ENCODE assay signal across 9 mouse cellular contexts in the genomic region with DNA sequence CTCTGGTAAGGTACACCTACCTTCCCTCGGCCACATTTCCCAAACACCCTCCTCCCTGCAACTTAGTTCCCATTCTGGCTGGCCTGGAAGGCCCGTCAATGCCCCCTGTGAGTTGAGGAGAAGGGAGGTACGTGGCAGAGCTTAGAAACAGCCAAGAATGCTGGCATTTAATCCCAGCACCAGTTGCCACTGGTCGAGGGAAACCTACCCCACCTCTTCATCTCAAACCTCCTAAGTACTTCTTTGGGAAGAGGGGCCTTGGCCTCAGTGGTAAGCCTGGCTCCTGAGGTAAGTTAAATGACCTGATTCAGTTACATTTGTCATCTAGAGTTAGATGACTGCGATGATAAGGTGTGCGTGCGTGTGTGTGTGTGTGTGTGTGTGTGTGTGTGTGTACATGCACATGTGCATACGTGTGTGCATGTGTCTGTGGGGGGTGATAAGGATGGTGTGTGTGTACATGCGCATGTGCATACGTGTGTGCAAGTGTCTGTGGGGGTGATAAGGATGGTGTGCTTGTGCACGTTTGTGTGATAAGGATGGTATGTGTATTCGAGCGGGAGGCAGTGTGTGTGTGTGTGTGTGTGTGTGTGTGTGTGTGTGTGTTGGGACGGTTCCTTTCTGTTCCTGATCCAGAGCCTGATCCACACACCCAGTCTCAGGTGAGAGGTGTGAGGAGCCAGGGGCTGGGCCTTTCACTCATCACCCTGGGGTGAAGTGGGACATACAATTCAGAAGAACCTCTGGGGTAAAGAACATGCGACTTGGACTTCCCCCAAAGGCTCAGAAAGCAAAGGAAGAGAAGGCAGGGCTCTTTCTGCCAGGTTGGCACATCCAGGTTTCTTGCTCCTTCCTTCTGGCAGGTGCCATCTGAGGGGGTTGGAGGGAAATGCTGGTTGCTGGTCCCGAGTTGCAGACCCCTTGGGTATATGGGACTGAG. TPM values are rescaled to one million over a fixed set of nuclear protein-coding genes. Genes with fewer than 3 reads are reported as not detected.
DNase-seq lines count a peak whose midpoint lies in the region; ATAC-seq and TF ChIP-seq lines count a peak whose summit lies in the region.
"Had no signal": no experiment of that assay in that cellular context is flagged by ENCODE, and none has a peak within 500 bp of the region (broad histone marks: within the 10 kb centered on the region; RNA-seq: fewer than 3 reads in every experiment).

No protein-coding gene starts in this region.

- no peaks in the 10 kb centered on the region for H3K27me3 ChIP-seq in kidney, adult 2 months (replicated peaks; ENCODE audit: control insufficient read depth, insufficient read depth, low read length)
- no peaks in the 10 kb centered on the region for H3K27me3 ChIP-seq in embryonic facial prominence, embryonic 13.5 days
- H3K27me3 ChIP-seq in intestine, postnatal 0 days (replicated peaks; ENCODE audit: control insufficient read depth, insufficient read depth, low read length): 0 out of 2 replicates have a peak, but pooled peaks cover 3% of the 10 kb centered on the region
- H3K27me3 ChIP-seq: Patski had no signal

- H3K4me2 ChIP-seq in embryonic facial prominence, embryonic 13.5 days: peak overlapping the region; percentile 91
- peak overlapping the region; percentile 92 for H3K4me2 ChIP-seq in intestine, postnatal 0 days (replicated peaks; ENCODE audit: low read depth)

- no peaks in the 10 kb centered on the region for H3K36me3 ChIP-seq in kidney, adult 2 months (ENCODE audit: control insufficient read depth, insufficient read depth, low read length)
- peaks cover 14% of the 10 kb centered on the region for H3K36me3 ChIP-seq in embryonic facial prominence, embryonic 13.5 days
- H3K36me3 ChIP-seq in intestine, postnatal 0 days (ENCODE audit: control insufficient read depth, insufficient read depth): no peaks in the 10 kb centered on the region

- peak overlapping the region; percentile 99 for H3K9ac ChIP-seq in embryonic facial prominence, embryonic 13.5 days
- H3K9ac ChIP-seq in intestine, postnatal 0 days (ENCODE audit: low read depth, low read length): peak overlapping the region; percentile 56

- TF ChIP-seq CTCF in kidney, adult 2 months (conservative IDR thresholded peaks at IDR 0.05; ENCODE audit: insufficient read depth, insufficient read length, low read depth, low read length): no peak
- no peak for TF ChIP-seq CTCF in intestine, postnatal 0 days (IDR thresholded peaks at IDR 0.05; ENCODE audit: low read depth)

- H3K9me3 ChIP-seq in embryonic facial prominence, embryonic 13.5 days: no peaks in the 10 kb centered on the region
- H3K9me3 ChIP-seq in intestine, postnatal 0 days (ENCODE audit: control insufficient read depth): no peaks in the 10 kb centered on the region

- H3K4me3 ChIP-seq in kidney, adult 2 months (ENCODE audit: insufficient read depth, low read depth, low read length): peak overlapping the region; percentile 46
- peak overlapping the region; percentile 88 for H3K4me3 ChIP-seq in embryonic facial prominence, embryonic 13.5 days
- H3K4me3 ChIP-seq in intestine, postnatal 0 days (ENCODE audit: low read depth, low read length): peak overlapping the region; percentile 47

- TF ChIP-seq POLR2A in kidney, adult 2 months (IDR thresholded peaks at IDR 0.05; ENCODE audit: low read depth, low read length): no peak

- peak; percentile 37 for DNase-seq in kidney, adult 2 months
- no peak for DNase-seq in kidney, adult 11 months
- DNase-seq in naive thymus-derived CD4-positive, alpha-beta T cell, adult 2 months (ENCODE audit: low read depth): peak; percentile 60
- no peak for DNase-seq in cerebellum, postnatal 36 days
- DNase-seq in T-cell, adult 2 months (ENCODE audit: low spot score): no peak
- DNase-seq in adrenal gland, adult 8-10 months: no peak

- H3K4me1 ChIP-seq in kidney, adult 2 months (ENCODE audit: control insufficient read depth, insufficient read depth, low read length): peaks cover 17% of the 10 kb centered on the region
- peaks cover 51% of the 10 kb centered on the region for H3K4me1 ChIP-seq in embryonic facial prominence, embryonic 13.5 days
- H3K4me1 ChIP-seq in intestine, postnatal 0 days (replicated peaks; ENCODE audit: control insufficient read depth, insufficient read depth, low read length): 0 out of 2 replicates have a peak, but pooled peaks cover 14% of the 10 kb centered on the region

- peak overlapping the region; percentile 99 for H3K27ac ChIP-seq in kidney, adult 2 months (ENCODE audit: insufficient read depth, low read depth, low read length)
- H3K27ac ChIP-seq in embryonic facial prominence, embryonic 13.5 days: peak overlapping the region; percentile 99
- peak overlapping the region; percentile 77; the same call in 1 of the 2 replicates for H3K27ac ChIP-seq in intestine, postnatal 0 days (ENCODE audit: low read depth, low read length)

- 37% methylated on average over 16 of the region's 16 CpGs for WGBS in kidney, adult 2 months
- WGBS in embryonic facial prominence, embryonic 13.5 days: 23% methylated on average over 15 of the region's 16 CpGs
- 29% methylated on average over 16 of the region's 16 CpGs for WGBS in intestine, postnatal 0 days

- no peak for ATAC-seq in embryonic facial prominence, embryonic 13.5 days (ENCODE audit: insufficient number of reproducible peaks, insufficient read depth, low FRiP score, low TSS enrichment, low read depth)
- no peak for ATAC-seq in intestine, postnatal 0 days

RNA-seq across cellular contexts. Expression of a gene that starts 1.1 kb away (rescaled TPM):
- 1,142 and 1,152 TPM in 2 replicates for polyA plus RNA-seq in kidney, adult 2 months (2012; rRNA removed)
- 1,128 and 1,158 TPM in 2 replicates for polyA plus RNA-seq in embryonic facial prominence, embryonic 13.5 days (2015; fragmentation: Nextera tagmentation; extraction: Ambion mirVana)
- polyA plus RNA-seq in intestine, postnatal 0 days (2015; fragmentation: Nextera tagmentation; extraction: Ambion mirVana): 174 and 176 TPM in 2 replicates
- 100 to 1,000 TPM in 2 of 4 experiments, 10 to 100 TPM in 2; 84.1 to 133 (median 104) TPM for total RNA-seq in adrenal gland, adult 8-10 months (2022)

RNA-seq across cellular contexts. Expression of a gene that starts 18.1 kb away (rescaled TPM):
- 0.72 and 1.1 TPM in 2 replicates for polyA plus RNA-seq in kidney, adult 2 months (2012; rRNA removed)
- 272 and 279 TPM in 2 replicates for polyA plus RNA-seq in embryonic facial prominence, embryonic 13.5 days (2015; fragmentation: Nextera tagmentation; extraction: Ambion mirVana)
- polyA plus RNA-seq in intestine, postnatal 0 days (2015; fragmentation: Nextera tagmentation; extraction: Ambion mirVana): 40.9 and 41.8 TPM in 2 replicates
- total RNA-seq in adrenal gland, adult 8-10 months (2022): 1 to 10 TPM; 3.1 to 8.3 (median 6.1) TPM

RNA-seq across cellular contexts. Expression of a gene that starts 47.0 kb away (rescaled TPM):
- polyA plus RNA-seq in kidney, adult 2 months (2012; rRNA removed): 0.86 and 1.8 TPM in 2 replicates
- 0.53 and 0.73 TPM in 2 replicates for polyA plus RNA-seq in embryonic facial prominence, embryonic 13.5 days (2015; fragmentation: Nextera tagmentation; extraction: Ambion mirVana)
- 0.39 and 0.53 TPM in 2 replicates for polyA plus RNA-seq in intestine, postnatal 0 days (2015; fragmentation: Nextera tagmentation; extraction: Ambion mirVana)
- 1 to 10 TPM in 1 of 4 experiments, under 1 TPM in 3; 0.28 to 1.3 (median 0.31) TPM for total RNA-seq in adrenal gland, adult 8-10 months (2022)
- polyA plus RNA-seq: Patski had no signal

RNA-seq across cellular contexts. Expression of a gene that starts 59.3 kb away (rescaled TPM):
- polyA plus RNA-seq in kidney, adult 2 months (2012; rRNA removed): 0.34 and 0.57 TPM in 2 replicates
- polyA plus RNA-seq in embryonic facial prominence, embryonic 13.5 days (2015; fragmentation: Nextera tagmentation; extraction: Ambion mirVana): 0.34 and 0.44 TPM in 2 replicates
- polyA plus RNA-seq in intestine, postnatal 0 days (2015; fragmentation: Nextera tagmentation; extraction: Ambion mirVana): 0.61 and 0.80 TPM in 2 replicates
- not detected for total RNA-seq in adrenal gland, adult 8-10 months (2022)

Comparison
In these comparisons a context has a peak if more than half of its experiments do, and no peak if none do; other contexts are left out.
1. DNase-seq: peak in kidney, adult 2 months (single experiment) and naive thymus-derived CD4-positive, alpha-beta T cell, adult 2 months (single experiment); none in kidney, adult 11 months (single experiment), cerebellum, postnatal 36 days (0 of 2), T-cell, adult 2 months (single experiment) and adrenal gland, adult 8-10 months (single experiment).
2. RNA of a gene that starts 18.1 kb away (polyA plus RNA-seq): 272 to 279 TPM in embryonic facial prominence, embryonic 13.5 days and 40.9 to 41.8 TPM in intestine, postnatal 0 days; 0.72 to 1.1 TPM in kidney, adult 2 months; every median in the first group is over 10 times any median in the second.
3. Peak in every context shown above with its lines, with median percentiles within 50 percentile points of each other: H3K27ac ChIP-seq and H3K4me3 ChIP-seq.